Mouse (Mus musculus): Measurements from ENCODE around the gene Megf9. TPM values are rescaled to one million over a fixed set of nuclear protein-coding genes. Genes with fewer than 3 reads are reported as not detected.

Megf9 gene
- total RNA-seq, 2 experiments from 2014 or later: 26.0 to 43.4 TPM

DNA sequence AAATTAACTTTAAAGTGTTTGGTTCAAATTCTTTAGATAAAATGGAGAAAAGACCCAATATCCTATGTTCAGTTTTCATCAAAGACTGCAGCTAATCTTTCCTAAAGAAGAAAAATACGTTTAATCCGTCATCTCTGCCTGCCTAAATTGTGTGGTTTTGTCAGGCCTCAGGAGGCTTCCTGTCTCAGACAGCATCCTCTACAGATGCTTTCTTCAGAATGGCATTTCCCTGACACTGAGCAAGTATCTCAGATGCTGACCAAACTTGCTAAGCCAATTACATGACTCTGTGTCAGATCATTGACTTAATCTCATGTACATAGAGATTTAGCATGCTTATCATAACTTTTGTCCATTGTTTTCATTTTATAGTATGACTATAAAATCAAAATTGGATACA is 11.4 kb downstream of the Megf9 start:
- no peak for DNase-seq

DNA sequence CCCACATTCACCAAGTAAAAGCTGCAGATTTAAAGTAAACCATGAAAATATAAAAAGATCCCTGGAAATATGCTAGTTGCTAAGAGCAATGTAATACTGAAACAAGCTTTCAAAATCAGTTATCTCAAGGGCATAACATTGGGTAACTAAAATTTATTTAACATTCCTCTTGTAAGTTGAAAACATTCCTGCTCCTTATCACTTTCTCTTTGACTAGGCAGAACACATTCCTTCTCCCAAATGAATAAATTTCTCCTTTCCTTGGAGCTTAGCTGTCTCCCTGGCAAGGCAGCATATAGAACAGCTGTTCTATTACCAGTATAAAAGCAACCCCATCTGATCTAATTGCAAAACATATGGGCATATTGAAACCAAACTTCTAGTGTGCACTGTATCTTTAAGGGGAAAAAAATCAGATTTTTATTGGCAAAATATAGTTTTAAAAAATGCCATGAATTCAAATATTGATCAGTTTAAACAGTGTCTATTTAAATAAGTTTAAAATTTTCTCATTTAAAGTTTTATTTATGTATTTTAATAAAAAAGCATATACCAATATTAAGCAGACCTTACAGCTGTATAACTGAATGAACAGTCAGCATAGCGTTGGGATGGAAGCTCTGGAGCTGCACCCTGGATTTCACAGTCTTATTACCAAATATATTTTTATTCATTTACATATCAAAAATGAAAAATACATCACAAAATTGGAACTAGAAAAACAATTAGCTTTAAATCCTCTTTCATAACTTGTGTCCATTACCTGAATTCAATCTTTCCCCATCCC is 13.1 kb downstream of the Megf9 start:
- DNase-seq: no peak

DNA sequence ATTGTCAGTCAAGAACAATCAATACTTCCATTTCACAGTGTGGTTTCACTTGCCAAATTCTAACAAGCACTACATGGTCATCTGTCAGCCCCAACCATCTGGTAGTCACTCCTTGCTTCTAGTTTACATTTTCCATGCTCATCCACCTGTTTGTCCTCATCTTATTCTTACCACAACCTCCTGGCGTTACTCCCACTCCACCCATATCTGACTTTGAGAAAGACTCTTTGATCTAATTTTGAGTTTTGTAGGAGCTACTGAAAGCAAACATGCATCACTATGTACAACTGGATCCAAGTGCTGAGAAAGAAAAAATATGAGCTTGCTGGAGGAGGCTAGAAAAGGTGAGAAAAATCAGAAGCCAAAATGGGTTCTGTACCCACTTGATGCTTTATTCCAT is 17.1 kb downstream of the Megf9 start:
- DNase-seq: no peak

DNA sequence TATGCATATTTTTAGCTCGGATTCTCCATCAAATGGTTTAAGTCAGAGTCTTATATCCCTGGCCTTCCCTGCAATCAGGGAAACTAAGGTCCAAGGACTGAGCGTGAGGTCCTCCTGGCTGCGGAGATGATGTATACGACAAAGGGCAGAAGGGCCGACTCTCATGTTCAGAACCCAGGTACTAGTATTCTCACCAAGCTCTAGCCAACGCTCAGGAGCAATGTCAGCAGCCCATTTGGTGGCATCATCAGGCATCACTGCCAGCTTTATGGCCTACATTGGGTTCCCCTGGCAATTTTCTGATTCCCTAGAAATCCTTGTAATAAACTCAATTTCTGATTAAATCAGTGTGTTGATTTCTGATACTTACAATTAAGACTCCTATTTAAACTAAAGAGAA is 18.5 kb downstream of the Megf9 start:
- no peak for DNase-seq

DNA sequence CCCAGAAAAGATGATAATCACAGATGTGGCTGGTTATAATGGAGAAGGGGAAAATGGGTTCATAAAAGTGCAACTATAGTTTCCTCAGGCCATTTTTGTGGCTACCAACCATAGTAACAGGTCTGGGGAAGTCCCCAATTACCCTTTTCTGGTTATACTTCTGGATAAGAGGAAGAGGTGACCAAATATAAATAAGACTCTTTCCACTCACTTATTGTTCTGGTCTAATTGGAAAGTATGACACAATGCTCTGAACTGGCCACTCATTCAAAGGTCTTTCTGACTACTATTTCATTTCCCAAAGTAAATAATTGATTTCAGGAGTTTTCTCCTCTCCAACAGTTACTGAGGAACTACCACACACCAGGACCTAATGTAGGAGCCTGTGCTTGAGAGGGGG is 19.3 kb downstream of the Megf9 start:
- DNase-seq: no peak

DNA sequence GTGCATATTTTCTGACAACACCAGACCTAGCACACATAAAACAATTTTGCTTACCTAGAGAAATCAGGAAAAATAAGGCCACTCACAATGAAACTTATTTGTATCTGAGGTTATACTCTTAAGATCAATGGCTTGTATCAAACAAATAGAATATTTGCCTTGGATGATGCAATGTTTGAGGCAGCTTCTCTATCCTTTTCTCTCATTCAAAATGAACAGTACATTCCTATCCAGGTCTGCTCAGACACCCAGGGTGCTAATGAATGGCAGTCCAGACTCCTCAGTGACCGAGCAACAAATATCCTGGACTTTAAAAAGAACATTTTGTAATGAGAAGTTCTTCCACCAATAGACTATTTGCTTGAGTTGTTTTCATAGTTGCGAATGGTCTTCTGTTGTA is 24.8 kb downstream of the Megf9 start:
- no peak for DNase-seq

DNA sequence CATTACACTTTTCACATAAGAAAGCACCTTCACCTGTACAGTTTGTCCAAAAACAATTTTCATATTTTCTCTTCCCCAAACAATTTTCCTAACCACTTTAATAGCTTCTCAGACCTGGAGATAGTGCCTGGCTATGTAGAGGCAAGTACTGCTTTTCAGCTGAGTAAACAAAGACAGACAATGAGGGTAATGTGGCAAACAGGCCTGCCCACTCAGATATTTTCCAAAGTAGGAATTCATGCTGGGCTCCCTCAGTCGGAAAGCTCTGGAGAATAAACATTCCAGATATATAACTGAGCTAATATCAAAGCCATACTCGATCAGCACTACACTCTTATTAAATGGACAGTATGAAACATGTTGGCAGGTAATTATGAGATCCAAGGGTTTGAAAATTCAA is 25.2 kb downstream of the Megf9 start:
- no peak for DNase-seq

DNA sequence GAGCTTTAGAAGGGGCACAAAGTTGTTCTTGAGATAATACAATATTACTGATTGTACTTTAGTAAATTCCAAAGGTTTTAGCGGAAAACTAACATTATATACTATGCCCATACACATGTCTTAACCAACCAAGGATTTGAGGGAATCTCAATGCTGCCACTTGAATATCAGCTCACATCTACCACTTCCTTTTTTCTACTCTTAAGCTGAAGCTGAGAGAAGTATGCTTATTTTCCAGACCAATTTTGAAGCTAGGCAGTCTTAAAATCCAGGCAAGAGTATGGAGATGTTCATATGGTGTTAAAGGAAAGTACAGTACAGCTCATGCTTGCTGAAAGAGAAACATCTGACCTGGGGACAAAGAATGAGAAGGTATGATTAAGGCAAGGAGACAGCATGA is 26.6 kb downstream of the Megf9 start:
- no peak for DNase-seq

DNA sequence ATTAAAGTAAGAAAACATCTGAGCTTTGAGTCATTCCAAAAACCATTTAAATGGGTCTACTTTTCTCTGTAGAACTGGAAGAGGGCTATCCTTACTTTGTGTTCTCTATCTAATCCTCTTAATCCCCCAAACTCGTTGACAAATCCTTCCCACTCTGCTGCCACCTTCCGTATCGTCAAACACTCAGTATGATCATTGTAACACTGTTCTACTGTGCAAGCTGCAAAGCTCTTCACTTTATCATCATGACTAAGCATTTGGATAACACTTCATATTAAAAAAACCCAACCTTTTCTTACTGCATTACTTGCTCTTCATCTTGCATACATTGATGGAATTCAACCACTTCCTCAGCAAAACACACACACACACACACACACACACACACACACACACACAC is 28.8 kb downstream of the Megf9 start:
- DNase-seq: no peak

DNA sequence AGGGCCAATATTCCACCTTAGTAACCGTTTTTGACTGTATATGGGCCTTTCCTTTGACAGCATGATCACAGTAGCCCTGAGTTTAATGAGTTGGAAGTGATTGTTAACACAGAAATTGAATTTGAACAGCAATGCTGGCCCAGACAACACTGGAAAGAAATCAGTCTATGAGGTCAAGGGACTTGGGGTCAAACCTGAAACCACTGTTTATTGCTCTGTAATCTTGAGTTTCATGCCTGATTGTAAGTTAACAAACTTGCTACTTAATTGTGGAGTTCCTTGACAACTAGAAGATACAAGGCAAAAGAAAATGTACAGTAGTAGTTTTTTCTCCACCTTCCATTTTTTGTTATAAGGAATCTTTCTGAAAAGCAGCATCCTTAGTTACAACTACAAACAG is 31.0 kb downstream of the Megf9 start:
- DNase-seq: no peak

DNA sequence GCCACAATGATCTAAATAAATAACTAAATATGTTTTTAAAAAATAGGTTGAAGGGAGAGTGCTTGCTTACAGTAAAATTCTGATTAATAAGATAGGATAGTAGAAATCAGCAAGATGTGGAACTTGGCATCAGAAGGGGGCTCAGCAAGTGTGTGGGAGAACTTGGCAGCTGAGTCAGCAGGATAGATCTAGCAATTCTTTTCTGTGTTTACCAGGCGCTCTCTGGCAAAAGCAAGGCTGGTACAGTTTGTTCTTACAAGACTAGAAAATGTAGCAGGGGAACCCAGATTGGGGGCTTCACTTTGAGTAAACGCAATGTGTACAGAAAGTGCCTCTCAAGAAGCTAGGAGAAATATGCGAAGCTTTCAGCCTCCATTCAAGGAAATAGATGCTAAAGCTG is 35.5 kb downstream of the Megf9 start:
- DNase-seq: no peak

DNA sequence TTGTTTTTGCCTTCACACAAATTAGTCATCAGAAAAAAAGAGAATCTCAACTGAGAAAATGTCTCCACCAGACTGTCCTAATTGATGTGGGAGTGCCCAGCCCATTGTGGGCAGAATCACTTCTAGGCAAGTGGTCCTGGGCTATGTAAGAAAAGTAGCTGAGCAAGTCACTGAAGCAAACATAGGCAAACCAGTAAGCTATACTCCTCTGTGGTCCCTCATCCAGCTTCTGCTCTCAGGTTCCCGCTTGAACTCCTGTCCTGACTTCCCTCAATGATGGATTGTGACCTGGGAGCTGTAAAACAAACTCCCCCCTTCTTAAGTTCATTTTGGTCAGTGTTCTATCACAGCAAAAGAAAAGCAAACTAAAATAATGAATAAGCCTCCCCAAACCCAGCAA is 37.8 kb downstream of the Megf9 start:
- DNase-seq: no peak

DNA sequence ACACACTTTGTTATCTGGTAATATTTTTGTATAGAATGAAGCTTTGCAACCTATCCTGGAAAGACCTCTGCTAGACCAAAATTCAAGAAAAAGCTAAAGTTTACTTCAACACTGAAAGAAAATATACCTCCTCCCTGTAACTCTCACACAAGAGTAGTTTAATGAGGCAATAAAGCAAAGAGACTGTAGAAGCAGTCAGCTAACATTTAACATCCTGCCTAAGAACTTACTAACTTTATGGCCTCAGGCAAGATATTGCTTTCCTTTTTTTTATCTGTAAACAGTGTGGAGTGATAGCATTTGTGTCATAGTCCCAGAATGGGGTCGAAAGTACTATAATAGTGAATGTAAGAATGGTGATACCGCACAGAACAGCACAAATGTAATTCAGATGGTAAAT is 45.0 kb downstream of the Megf9 start:
- no peak for DNase-seq

DNA sequence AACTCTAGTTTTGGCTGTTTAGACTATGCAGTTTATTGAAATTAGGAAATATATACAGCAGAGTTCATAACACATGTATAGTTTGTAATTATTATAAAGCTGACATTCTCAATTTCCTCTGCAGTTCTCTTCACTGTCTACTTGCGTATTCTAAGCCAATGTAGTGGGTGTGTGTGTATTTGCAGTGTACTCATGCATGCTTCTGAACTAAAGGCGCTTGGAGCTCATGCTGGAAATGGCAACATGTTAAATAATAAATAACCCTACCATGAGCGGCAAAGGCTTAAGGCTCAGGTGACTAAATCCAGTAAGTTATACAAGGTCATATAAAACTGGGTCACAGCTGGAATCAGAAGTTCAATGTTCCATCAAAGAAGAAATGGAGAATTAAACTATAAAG is 46.4 kb downstream of the Megf9 start:
- DNase-seq: no peak

DNA sequence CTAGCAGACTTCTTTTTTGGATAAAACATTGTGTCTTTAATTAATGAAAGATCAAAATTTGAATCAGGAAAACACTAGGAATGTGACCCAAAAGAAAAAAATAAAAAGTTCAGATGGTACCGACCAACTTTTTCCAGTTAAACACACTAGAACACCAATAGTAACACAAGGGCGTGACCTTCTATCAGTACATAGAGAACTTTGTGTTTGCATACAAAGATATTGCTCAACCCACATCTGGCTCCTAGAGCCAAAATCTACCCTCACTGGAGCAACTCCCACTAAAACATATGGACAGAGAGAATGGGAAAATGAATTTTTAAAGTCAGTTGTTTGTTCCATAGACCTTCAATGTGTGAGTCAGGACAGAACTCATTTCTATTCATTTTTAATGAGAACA is 50.7 kb downstream of the Megf9 start:
- peak in 1 of 2 experiments; percentile 4 for DNase-seq

DNA sequence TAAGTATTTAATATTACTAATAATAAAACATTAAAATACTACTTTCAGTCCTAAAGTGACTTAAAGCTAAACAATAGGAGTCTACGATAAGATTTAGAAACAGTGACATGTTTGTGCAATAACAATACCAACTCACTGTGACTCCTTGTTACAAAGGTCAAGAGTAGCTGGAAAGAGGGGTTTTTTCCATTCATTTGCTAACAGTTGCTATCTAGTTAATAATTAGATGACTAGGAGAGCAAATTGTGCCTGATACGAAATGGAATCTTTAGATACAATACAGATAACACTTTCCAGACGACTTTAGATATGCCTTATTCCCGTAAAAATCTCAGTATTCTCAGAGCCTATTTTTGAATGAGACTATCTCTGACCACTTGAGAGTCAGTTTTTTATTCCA is 52.9 kb downstream of the Megf9 start:
- no peak for DNase-seq

DNA sequence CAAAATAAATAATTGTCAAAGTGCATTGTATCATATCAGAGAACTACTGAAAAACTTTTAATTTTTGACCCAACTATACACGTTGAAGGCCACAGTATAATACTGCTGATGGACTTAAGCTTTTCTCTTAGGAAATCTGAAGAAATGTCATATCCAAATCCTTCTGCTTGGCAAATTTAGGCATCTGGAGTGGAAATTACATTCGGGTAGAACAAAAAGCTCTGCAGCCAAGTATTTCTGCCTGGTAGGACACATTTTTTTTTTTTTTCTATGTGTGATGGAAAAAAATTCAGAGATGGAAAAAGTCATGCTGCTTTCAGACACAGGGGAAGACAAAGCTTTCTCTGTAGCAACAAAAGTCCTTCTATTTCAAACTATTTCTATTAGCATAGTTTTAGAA is 63.4 kb downstream of the Megf9 start:
- no peak for DNase-seq

DNA sequence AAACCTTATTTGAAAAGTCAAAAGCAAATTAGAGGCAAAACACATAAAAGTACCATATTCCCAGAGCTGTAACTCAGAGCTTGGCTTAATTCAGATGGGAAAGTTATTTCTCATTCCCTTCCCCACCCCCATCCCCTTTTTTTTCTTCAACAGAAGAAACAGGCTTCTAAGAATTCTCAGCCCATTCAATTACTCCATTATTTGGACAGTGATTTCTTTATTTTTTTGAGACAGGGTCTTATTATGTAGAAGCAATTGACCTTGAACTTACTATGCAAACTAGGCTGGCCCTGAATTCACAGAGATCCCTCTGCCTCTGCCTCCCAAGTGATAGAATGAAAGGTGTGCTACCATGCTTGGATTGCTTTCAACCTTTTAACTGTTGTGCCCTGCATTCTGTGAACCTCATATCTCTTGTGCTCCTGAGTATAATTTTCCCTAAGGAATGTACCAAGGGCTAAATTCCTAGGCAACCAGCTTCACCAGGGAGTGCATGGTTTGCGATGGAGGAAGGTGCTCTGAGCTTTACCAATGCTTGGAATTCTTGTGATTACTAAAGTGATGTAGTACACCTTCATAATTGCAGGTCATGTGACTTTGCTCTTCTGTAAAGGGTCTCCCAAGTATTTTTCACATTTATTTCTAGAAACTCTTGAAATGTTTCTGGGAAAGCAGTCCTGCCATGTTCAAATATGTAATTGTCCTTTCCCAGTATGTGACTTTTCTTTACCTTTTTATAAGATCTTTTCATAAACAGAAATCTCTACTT is 68.7 kb downstream of the Megf9 start:
- DNase-seq: no peak

DNA sequence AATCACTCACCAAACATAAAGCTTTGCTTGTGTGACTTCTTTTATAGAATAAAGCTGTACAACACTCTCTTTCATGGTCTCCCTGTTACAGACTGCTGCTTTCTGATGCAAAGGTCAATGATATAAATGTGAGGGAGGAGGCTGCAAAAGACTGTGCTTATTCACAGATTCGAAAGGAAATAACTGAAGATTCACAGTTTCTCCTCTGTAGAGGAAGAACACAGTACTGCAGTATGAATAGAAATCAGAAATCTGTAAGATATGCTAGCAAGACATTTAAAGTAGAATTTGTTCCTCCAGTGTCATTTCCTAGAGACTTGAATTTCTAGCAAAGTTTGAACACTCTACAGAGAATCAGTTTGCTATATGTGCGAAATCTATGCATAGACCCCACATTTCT is 71.5 kb downstream of the Megf9 start:
- no peak for DNase-seq

DNA sequence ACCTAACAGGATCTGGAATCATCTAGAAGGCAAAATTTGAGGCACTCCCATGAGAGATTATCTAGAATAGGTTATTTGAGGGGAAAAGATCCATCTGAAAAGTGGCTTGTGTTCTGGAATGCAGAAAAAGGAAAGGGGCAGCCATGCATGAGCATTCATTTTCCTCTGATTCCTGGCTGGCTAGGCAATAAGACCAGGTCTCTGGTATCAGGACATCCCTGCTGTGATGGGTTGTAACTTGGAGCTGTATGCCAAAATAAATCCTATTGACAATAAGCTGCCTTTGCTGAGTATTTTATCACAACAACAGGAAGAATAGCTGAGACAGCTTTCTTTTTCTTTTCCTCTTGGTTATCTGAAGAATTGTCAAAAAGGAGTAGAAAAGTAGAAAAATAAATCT is 73.4 kb downstream of the Megf9 start:
- no peak for DNase-seq

DNA sequence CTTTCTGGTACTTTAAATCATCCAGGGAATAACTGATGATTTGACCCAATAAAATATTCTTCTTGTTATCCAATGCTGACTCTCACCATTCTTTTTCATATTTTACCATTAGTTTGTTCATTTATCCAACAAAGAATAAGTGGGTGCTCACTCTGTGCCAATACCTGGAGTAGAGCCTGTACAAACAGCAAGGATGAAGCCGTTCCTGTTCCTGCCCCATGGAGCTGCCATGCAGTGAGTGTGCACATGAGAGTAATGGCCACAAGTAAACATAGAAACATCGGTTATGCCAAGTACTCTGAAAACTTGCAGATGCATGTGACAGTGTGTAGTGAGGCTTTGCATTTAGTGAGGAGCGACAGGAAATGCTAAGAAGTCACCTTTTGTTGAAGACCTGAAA is 82.6 kb downstream of the Megf9 start:
- no peak for DNase-seq

DNA sequence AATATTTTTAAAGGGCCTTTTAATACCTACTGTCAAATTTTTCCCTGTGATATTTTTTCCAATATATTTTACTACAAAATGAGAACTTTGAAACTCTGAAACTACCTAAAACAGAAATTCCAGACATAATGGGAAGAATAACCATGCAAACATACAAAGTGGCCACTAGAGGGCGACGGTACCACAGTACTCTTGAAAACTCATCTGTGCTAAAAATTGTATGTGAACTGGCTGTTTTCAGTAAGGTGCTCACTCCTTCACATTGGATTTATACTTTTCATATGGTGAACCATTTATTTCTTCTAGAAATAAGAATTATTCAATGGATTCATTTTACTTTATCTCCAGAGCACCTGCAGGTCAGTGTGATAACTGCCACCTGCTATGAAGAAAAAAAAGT is 83.0 kb downstream of the Megf9 start:
- DNase-seq: peak; percentile 35 to 42

DNA sequence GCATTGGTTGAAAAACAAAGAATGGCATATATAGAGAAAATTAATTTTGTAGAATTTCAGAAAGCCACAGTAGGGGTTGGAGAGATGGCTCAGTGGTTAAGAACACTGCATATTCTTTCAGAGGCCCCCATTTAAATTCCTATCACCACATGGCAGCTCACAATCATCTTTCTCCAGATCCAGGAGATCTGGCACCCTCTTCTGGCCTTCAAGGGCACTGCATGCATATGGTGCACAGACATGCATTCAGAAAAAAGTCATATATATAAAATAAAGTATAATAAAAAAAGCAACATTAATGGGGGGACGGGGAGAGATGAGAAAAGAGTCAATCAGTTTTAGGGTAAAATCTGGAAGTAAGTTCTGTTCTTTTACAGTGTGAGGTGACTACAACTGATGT is 85.1 kb downstream of the Megf9 start:
- DNase-seq: no peak

DNA sequence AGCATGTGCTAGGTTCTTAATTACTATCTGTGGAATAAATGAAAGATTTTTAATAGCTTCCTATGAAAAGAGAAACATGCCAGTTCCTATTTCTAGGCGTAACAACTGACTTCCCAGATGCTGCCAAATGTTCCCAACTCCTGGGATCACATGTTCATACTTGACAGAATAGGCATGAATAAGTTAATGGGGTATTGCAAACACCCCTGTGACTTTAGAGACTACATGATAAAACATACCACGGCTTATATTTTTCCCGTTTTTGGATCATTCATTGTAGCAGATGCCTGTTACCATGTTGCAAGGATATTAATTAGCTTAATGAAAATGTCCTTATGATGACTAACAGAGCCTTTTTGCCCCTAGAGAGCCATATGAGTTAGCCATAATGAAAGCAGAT is 88.0 kb downstream of the Megf9 start:
- no peak for DNase-seq

Data from adrenal gland, postnatal 36 days (tissue).